8 mouse cellular contexts compared by ENCODE assay signal in genomic region chr4:97775059-97775458, GRCm38 (mm10). TPM values are rescaled to one million over a fixed set of nuclear protein-coding genes. Genes with fewer than 3 reads are reported as not detected.
DNase-seq lines count a peak whose midpoint lies in the region; ATAC-seq lines count a peak whose summit lies in the region.

No protein-coding gene starts in this region.

- DNase-seq in Muller cell, postnatal 12 days (ENCODE audit: inconsistent ontology term) = peak; percentile 95
- peak; percentile 86 to 90 for DNase-seq in adrenal gland, postnatal 36 days
- DNase-seq in heart, postnatal 36 days = peak; percentile 75 to 79
- peak; percentile 69 to 70 for DNase-seq in layer of hippocampus, postnatal 36 days
- peak; percentile 80 to 90 for DNase-seq in lung, postnatal 4 days
- DNase-seq in skeletal muscle tissue, adult 2 months (ENCODE audit: low read depth, low spot score) = peak; percentile 88

- no peak for ATAC-seq in forebrain, embryonic 13.5 days
- no peak for ATAC-seq in frontal cortex, adult (ENCODE audit: low TSS enrichment)

- H3K4me2 ChIP-seq in forebrain, embryonic 13.5 days = peak overlapping the region; percentile 82

- peaks cover 47% of the 10 kb centered on the region for H3K4me1 ChIP-seq in forebrain, embryonic 13.5 days

- H3K4me3 ChIP-seq in forebrain, embryonic 13.5 days = peak overlapping the region; percentile 96

- H3K9ac ChIP-seq in forebrain, embryonic 13.5 days = peak overlapping the region; percentile 100

- H3K36me3 ChIP-seq in forebrain, embryonic 13.5 days (ENCODE audit: poor library complexity, severe bottlenecking) = no peaks in the 10 kb centered on the region

- WGBS in forebrain, embryonic 13.5 days = 0% methylated on average over 13 of the region's 13 CpGs

- 0 out of 2 replicates have a peak, but pooled peaks cover 3% of the 10 kb centered on the region for H3K27me3 ChIP-seq in forebrain, embryonic 13.5 days

- no peaks in the 10 kb centered on the region for H3K9me3 ChIP-seq in forebrain, embryonic 13.5 days (replicated peaks)

- peak overlapping the region; percentile 98 for H3K27ac ChIP-seq in forebrain, embryonic 13.5 days

- intact Hi-C loops in heart, postnatal 36 days (cut with DNase I) = loop anchor here (1.0 to 5.0 kb wide), 3 partner anchors 17 to 317 kb away; no protein-coding TSS in a partner anchor

RNA-seq across cellular contexts. Expression of gene Nfia, which starts 2.5 kb away (rescaled TPM):
- 100 to 1,000 TPM; 124 to 204 TPM for total RNA-seq in adrenal gland, postnatal 36 days (2021)
- polyA plus RNA-seq in forebrain, embryonic 13.5 days (2015; fragmentation: Nextera tagmentation; extraction: Ambion mirVana) = 93.7 and 121 TPM in 2 replicates
- 100 to 1,000 TPM; 128 to 149 TPM for total RNA-seq in heart, postnatal 36 days (2021)
- total RNA-seq in layer of hippocampus, postnatal 36 days (2021) = 100 to 1,000 TPM; 103 to 121 TPM

RNA-seq across cellular contexts. Expression of gene E130114P18Rik, which starts 2.8 kb away (rescaled TPM):
- not detected for total RNA-seq in adrenal gland, postnatal 36 days (2021)
- polyA plus RNA-seq in forebrain, embryonic 13.5 days (2015; fragmentation: Nextera tagmentation; extraction: Ambion mirVana) = 64.7 and 71.1 TPM in 2 replicates
- total RNA-seq in heart, postnatal 36 days (2021) = under 1 TPM in 1 of 2 experiments, not detected in 1; 0.28 TPM
- 1 to 10 TPM; 7.5 to 8.6 TPM for total RNA-seq in layer of hippocampus, postnatal 36 days (2021)

Comparison
In these comparisons a context has a peak if more than half of its experiments do, and no peak if none do; other contexts are left out.
1. RNA of gene E130114P18Rik, which starts 2.8 kb away (total RNA-seq): 7.5 to 8.6 TPM in layer of hippocampus, postnatal 36 days; 0.28 TPM in heart, postnatal 36 days and not detected in adrenal gland, postnatal 36 days; every median in the first group is over 4 times any median in the second.
2. Peak in every context shown above with its lines, with median percentiles within 50 percentile points of each other: DNase-seq.